Mouse (Mus musculus) layer of hippocampus, adult 8-10 months (tissue): ENCODE results near the gene Prl2c3. TPM values are rescaled to one million over a fixed set of nuclear protein-coding genes. Genes with fewer than 3 reads are reported as not detected.
"Not testable (repeated sequence)": the region's sequence is repeated elsewhere in the genome, so short reads cannot be mapped to it uniquely, and the experiment has no call there.

Experiments
- DNase-seq, 2 experiments: peaks; one replicate each; pipeline ENCODE4 v3.0.0; 2022; ENCODE audit warnings: low spot score in 2 of 2
- total RNA-seq, 4 experiments: library from RNA; stranded (reverse); gene quantifications; 2 replicates each; pipeline ENCODE4 v1.2.4; 2022

Prl2c3 gene
- not detected for total RNA-seq

- DNase-seq: not testable (repeated sequence)
Observed at GRCm38 (mm10) chr13:12799979-12800378, at the start of gene Prl2c3. Gene Prl2c3, minus strand, starts transcription at chr13:12800079.

DNA sequence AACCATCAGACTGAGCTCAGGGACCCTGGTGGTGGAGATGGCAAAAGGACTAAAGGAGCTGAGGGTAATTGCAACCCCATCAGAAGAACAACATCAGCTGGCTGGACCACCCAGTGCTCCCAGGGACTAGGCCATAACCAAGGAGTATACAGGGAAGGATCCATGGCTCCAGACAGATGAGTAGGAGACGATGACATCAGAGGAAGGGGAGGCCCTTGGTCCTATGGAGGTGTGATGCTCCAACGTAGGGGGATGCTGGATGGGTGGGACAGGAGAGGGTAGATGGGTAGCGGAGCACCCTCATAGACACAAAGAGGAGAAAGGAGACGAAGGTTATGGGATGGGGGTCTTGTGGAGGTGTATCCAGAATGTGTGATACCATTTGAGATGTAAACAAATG lies 48.4 kb upstream of the Prl2c3 start:
- DNase-seq: not testable (repeated sequence)

DNA sequence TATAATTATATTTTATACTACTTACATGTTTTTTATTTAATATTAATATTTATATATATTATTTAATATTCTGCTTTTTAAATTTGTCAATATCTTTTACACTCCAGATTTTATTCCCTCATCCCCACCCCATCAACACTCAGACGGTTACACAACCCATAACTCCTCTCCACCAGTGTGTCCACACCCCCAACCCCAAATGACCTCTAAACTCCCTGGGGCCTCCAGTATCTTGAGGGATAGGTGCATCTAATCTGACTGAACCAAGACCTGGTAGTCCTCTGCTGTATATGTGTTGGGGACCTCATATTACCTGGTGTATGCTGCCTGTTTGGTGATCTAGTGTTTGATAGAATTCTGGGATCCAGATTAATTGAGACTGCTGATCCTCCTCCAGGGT lies 44.8 kb upstream of the Prl2c3 start:
- DNase-seq: not testable (repeated sequence)

DNA sequence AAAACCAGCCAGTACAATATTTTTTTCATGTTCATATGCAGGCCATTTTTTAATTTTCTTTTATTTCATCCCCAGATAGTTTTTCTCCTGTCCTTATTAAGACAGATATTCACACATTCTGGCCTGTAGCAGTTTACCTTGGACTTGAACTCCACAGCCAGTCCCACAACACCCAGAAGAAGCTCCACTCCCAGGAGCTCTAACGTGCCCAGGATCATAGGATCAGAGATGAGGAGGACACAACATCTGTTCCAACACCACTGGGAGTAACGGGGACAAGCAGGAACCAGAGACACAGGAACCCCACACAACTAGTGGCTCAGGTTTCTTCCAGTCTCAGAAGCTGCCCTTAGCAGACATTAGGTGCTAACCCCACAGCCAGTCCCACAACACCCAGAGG lies 37.7 kb upstream of the Prl2c3 start:
- DNase-seq: not testable (repeated sequence)

DNA sequence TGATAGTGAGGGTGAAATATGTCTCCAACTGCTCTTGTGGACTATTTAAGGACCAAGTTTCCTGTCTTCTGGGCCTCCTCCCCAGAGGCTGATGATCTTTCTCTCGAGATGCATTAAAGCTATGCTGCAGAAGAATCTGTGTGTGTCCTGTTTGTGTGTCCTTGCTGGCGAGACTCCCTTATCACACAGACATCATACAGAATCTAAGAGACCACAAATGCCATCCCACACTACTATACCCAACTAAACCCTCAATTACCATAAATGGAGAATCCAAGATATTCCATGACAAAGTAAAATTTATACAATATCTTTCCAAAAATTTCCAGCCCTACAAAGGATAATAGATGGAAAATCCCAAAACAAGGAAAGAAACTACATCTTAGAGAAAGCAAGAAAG lies 31.9 kb upstream of the Prl2c3 start:
- DNase-seq: no peak

GRCm38 (mm10) chr13:12829031-12829430 lies 29.2 kb upstream of the Prl2c3 start:
- no peak for DNase-seq

- not testable (repeated sequence) for DNase-seq
Observed at GRCm38 (mm10) chr13:12824500-12825176, 24.8 kb upstream of the Prl2c3 start.

DNA sequence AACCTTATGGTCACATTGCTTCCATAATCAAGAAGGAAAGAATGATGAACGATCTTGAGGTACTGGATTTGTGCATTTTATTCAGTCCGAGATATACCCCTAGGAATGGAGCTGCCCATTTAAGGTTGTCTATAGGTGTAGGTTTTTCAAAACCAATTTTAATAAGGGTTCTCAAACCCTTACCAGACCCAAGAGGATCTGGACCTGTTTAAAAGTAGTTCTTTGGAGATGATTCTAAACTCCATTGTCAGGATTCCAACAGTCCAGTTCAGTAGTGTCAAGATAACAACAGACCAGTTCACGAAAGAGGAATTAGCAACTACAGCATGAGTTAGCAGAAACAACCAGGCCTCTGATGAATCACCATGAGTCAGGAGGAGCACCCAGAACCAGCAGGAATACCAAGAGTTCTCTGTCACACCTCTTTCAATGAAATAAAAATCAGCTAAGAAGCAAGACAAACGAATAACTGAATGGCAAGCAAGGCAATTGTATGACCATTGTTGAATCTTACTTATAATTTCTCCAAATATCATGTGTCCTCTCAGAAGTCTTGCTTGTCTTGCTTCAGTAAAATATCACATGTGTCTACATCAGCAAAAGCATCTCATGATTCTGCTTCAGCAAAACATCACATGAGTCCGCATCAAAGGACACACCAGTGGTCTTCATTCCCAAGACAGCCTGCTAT lies 14.0 kb upstream of the Prl2c3 start:
- not testable (repeated sequence) for DNase-seq

GRCm38 (mm10) chr13:12809591-12809990 lies 9.7 kb upstream of the Prl2c3 start:
- no peak for DNase-seq

DNA sequence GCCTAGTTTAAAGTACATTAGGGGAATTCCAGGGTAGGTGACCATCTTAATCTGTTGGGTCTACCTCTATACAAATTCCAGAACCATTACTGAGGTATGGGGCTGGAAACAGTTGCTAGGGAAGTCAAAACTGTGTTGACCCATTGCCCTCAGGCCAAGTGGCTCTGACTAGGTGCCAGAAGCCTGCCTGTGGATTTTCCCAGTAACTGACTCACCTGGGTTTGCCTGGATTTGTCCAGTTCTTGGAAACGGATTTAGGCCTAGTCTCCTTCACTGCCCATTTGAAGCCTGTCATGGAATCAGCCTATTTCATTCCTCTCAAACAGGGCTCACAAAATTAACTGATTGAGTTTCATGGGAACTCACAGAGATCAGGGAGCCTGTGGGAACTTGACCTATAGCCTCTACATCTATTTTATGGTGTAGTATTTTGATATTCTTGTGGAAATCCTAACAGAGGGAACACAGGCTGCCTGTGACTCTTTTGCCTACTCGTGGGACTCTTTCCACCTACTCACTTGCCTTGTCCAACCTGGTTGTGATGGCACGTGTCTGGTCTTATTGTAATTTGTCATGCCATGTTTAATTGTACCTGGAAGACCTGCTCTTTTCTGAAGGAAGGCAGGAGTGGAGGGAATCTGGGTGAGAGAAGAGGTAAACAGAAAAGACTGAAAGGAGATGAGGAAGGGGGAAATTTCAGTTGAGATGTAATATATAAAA lies 9.1 kb upstream of the Prl2c3 start:
- not testable (repeated sequence) for DNase-seq

- DNase-seq: not testable (repeated sequence)
Observed at GRCm38 (mm10) chr13:12806496-12806895, 6.6 kb upstream of the Prl2c3 start.

GRCm38 (mm10) chr13:12769442-12770091 lies 30.3 kb downstream of the Prl2c3 start:
- DNase-seq: not testable (repeated sequence)

Other genes starting within 250 kb of the Prl2c3 start
- gene Ero1lb, start 234.2 kb downstream of the Prl2c3 start, total RNA-seq: 10 to 100 TPM; 11.6 to 19.6 (median 14.3) TPM
- gene Prl2c2, start 205.3 kb upstream of the Prl2c3 start, total RNA-seq: not detected